Mouse (Mus musculus) liver, embryonic 13.5 days (tissue): ENCODE measurements at regions not wholly inside any gene's neighbourhood (a gene's known extent, or its start where the extent isn't known, plus 50 kb on each side); places are given as distances from the start of the nearest gene placed in this dataset.

ENCODE experiments used
- ATAC-seq: fragments of 200-750 bp; cut with Nextera tagmentation; 2 replicates; pipeline ENCODE4 v1.8.0; 2017; ENCODE audit warnings: low read depth, mild to moderate bottlenecking, moderate number of reproducible peaks, moderate library complexity
- DNase-seq: peaks from one replicate; pipeline ENCODE4 v3.0.0; 2022
- H3K27ac ChIP-seq: fragments of 300-500 bp; sonication (generic); 2 replicates; pipeline ENCODE4 v1.5.1; 2015; ENCODE audit warnings: moderate library complexity, mild to moderate bottlenecking, inconsistent platforms
- H3K27me3 ChIP-seq: fragments of 300-500 bp; sonication (generic); 2 replicates; pipeline ENCODE4 v1.6.1; 2015; ENCODE audit warnings: mild to moderate bottlenecking, inconsistent platforms
- H3K36me3 ChIP-seq: fragments of 300-500 bp; sonication (generic); 2 replicates; pipeline ENCODE4 v1.6.1; 2015; ENCODE audit warnings: mild to moderate bottlenecking, inconsistent platforms
- H3K4me1 ChIP-seq: fragments of 300-500 bp; sonication (generic); replicated peaks from 2 replicates; pipeline ENCODE4 v1.6.1; 2015; ENCODE audit warnings: inconsistent platforms
- H3K4me2 ChIP-seq: fragments of 300-500 bp; sonication (generic); 2 replicates; pipeline ENCODE4 v1.6.1; 2015; ENCODE audit warnings: inconsistent platforms, mild to moderate bottlenecking, moderate library complexity
- H3K4me3 ChIP-seq: fragments of 300-500 bp; sonication (generic); replicated peaks from 2 replicates; pipeline ENCODE4 v1.5.1; 2015; ENCODE audit warnings: mild to moderate bottlenecking, inconsistent platforms
- H3K9ac ChIP-seq: fragments of 300-500 bp; sonication (generic); 2 replicates; pipeline ENCODE4 v1.6.1; 2015; ENCODE audit warnings: mild to moderate bottlenecking, inconsistent platforms
- H3K9me3 ChIP-seq: fragments of 300-500 bp; sonication (generic); replicated peaks from 2 replicates; pipeline ENCODE4 v1.6.1; 2016; ENCODE audit warnings: inconsistent platforms
- WGBS: fragments of 180-500 bp; shearing (Covaris S2); methylation state at CpG from one replicate; pipeline ENCODE4 v1.1.7; 2015; ENCODE audit not compliant: insufficient replicate concordance; 5-methylcytosine and 5-hydroxymethylcytosine counted together

- ATAC-seq: no peak
Observed at GRCm38 (mm10) chr2:10745127-10745526, 374.8 kb downstream of the Sfmbt2 start.

GRCm38 (mm10) chr2:10755375-10755774, 385.1 kb downstream of the Sfmbt2 start:
- H3K27me3 ChIP-seq: no peaks in the 10 kb centered on the region

More at GRCm38 (mm10) chr2:10745127-10745526, 374.8 kb downstream of the Sfmbt2 start:
- no peak overlapping the region for H3K27ac ChIP-seq
- H3K27me3 ChIP-seq: no peaks in the 10 kb centered on the region
- no peak overlapping the region for H3K4me3 ChIP-seq
- H3K36me3 ChIP-seq: no peaks in the 10 kb centered on the region
- H3K9me3 ChIP-seq: no peaks in the 10 kb centered on the region
- H3K9ac ChIP-seq: no peak overlapping the region
- DNase-seq: no peak
- WGBS: 88% methylated on average over 7 of the region's 7 CpGs
- H3K4me2 ChIP-seq: no peak overlapping the region
- no peaks in the 10 kb centered on the region for H3K4me1 ChIP-seq

GRCm38 (mm10) chr2:10757202-10757840, 387.0 kb downstream of the Sfmbt2 start:
- H3K9ac ChIP-seq: no peak overlapping the region
- H3K4me3 ChIP-seq: no peak overlapping the region
- no peaks in the 10 kb centered on the region for H3K9me3 ChIP-seq
- H3K27ac ChIP-seq: no peak overlapping the region
- no peaks in the 10 kb centered on the region for H3K36me3 ChIP-seq
- DNase-seq (no peak), ATAC-seq (no peak)
- no peaks in the 10 kb centered on the region for H3K27me3 ChIP-seq
- H3K4me1 ChIP-seq: no peaks in the 10 kb centered on the region
- 67% methylated on average over 8 of the region's 8 CpGs for WGBS
- no peak overlapping the region for H3K4me2 ChIP-seq

More at GRCm38 (mm10) chr2:10755375-10755774, 385.1 kb downstream of the Sfmbt2 start:
- H3K9ac ChIP-seq: no peak overlapping the region
- ATAC-seq (no peak), DNase-seq (no peak)
- no peaks in the 10 kb centered on the region for H3K4me1 ChIP-seq
- no peak overlapping the region for H3K27ac ChIP-seq
- H3K36me3 ChIP-seq: no peaks in the 10 kb centered on the region
- H3K9me3 ChIP-seq: no peaks in the 10 kb centered on the region
- 55% methylated on average over 3 of the region's 3 CpGs for WGBS
- H3K4me2 ChIP-seq: no peak overlapping the region
- no peak overlapping the region for H3K4me3 ChIP-seq

GRCm38 (mm10) chr2:10757886-10758285, 387.6 kb downstream of the Sfmbt2 start:
- no peak overlapping the region for H3K27ac ChIP-seq

GRCm38 (mm10) chr2:10762236-10762635, 391.9 kb downstream of the Sfmbt2 start:
- Histone ChIP-seq H3K27me3 (no peaks in the 10 kb centered on the region), H3K27ac (no peak overlapping the region), H3K4me1 (no peaks in the 10 kb centered on the region), H3K4me2 (no peak overlapping the region), H3K36me3 (no peaks in the 10 kb centered on the region), H3K4me3 (no peak overlapping the region), H3K9ac (no peak overlapping the region), H3K9me3 (no peaks in the 10 kb centered on the region)
- 60% methylated on average over 4 of the region's 4 CpGs for WGBS
- ATAC-seq (no peak), DNase-seq (no peak)

More at GRCm38 (mm10) chr2:10757886-10758285, 387.6 kb downstream of the Sfmbt2 start:
- Histone ChIP-seq H3K36me3 (no peaks in the 10 kb centered on the region), H3K9me3 (no peaks in the 10 kb centered on the region), H3K4me2 (no peak overlapping the region), H3K4me3 (no peak overlapping the region), H3K4me1 (no peaks in the 10 kb centered on the region), H3K27me3 (no peaks in the 10 kb centered on the region), H3K9ac (no peak overlapping the region)
- ATAC-seq (no peak), DNase-seq (no peak)
- 63% methylated on average over 1 of the region's 1 CpGs for WGBS

GRCm38 (mm10) chr2:10783071-10783470, 388.8 kb upstream of the Prkcq start:
- DNase-seq: no peak
- H3K27me3 ChIP-seq: no peaks in the 10 kb centered on the region
- H3K9me3 ChIP-seq: no peaks in the 10 kb centered on the region
- H3K9ac ChIP-seq: no peak overlapping the region
- H3K4me3 ChIP-seq: no peak overlapping the region
- H3K36me3 ChIP-seq: no peaks in the 10 kb centered on the region
- H3K27ac ChIP-seq: no peak overlapping the region
- WGBS: 46% methylated on average over 7 of the region's 7 CpGs
- ATAC-seq: no peak
- no peak overlapping the region for H3K4me2 ChIP-seq
- H3K4me1 ChIP-seq: no peaks in the 10 kb centered on the region

GRCm38 (mm10) chr2:10783594-10783993, 388.3 kb upstream of the Prkcq start:
- ATAC-seq (no peak), DNase-seq (no peak)
- Histone ChIP-seq H3K9ac (no peak overlapping the region), H3K4me1 (no peaks in the 10 kb centered on the region), H3K9me3 (no peaks in the 10 kb centered on the region), H3K27ac (no peak overlapping the region), H3K4me3 (no peak overlapping the region), H3K36me3 (no peaks in the 10 kb centered on the region), H3K4me2 (no peak overlapping the region), H3K27me3 (no peaks in the 10 kb centered on the region)
- 57% methylated on average over 6 of the region's 6 CpGs for WGBS

- Histone ChIP-seq H3K4me1 (no peaks in the 10 kb centered on the region), H3K36me3 (no peaks in the 10 kb centered on the region), H3K9me3 (no peaks in the 10 kb centered on the region), H3K27me3 (no peaks in the 10 kb centered on the region), H3K4me3 (no peak overlapping the region), H3K27ac (no peak overlapping the region), H3K4me2 (no peak overlapping the region), H3K9ac (no peak overlapping the region)
- no peak for DNase-seq
- 50% methylated on average over 1 of the region's 2 CpGs for WGBS
- no peak for ATAC-seq
Observed at GRCm38 (mm10) chr2:10784266-10784665, 387.6 kb upstream of the Prkcq start.

- 12% methylated on average over 2 of the region's 2 CpGs for WGBS
- no peaks in the 10 kb centered on the region for H3K27me3 ChIP-seq
- no peak overlapping the region for H3K4me3 ChIP-seq
- H3K36me3 ChIP-seq: no peaks in the 10 kb centered on the region
- DNase-seq (no peak), ATAC-seq (no peak)
- H3K27ac ChIP-seq: no peak overlapping the region
- H3K4me1 ChIP-seq: no peaks in the 10 kb centered on the region
- no peak overlapping the region for H3K9ac ChIP-seq
- no peak overlapping the region for H3K4me2 ChIP-seq
- no peaks in the 10 kb centered on the region for H3K9me3 ChIP-seq
Observed at GRCm38 (mm10) chr2:10785156-10785555, 386.8 kb upstream of the Prkcq start.

GRCm38 (mm10) chr2:10788509-10788908, 383.4 kb upstream of the Prkcq start:
- 32% methylated on average over 1 of the region's 1 CpGs for WGBS
- H3K9ac ChIP-seq: no peak overlapping the region
- H3K27ac ChIP-seq: no peak overlapping the region
- no peak overlapping the region for H3K4me3 ChIP-seq
- H3K4me2 ChIP-seq: no peak overlapping the region
- no peaks in the 10 kb centered on the region for H3K4me1 ChIP-seq
- no peaks in the 10 kb centered on the region for H3K27me3 ChIP-seq
- DNase-seq: no peak
- no peaks in the 10 kb centered on the region for H3K9me3 ChIP-seq
- no peaks in the 10 kb centered on the region for H3K36me3 ChIP-seq
- no peak for ATAC-seq

- no peak for ATAC-seq
Observed at GRCm38 (mm10) chr2:10791233-10791632, 380.7 kb upstream of the Prkcq start.

GRCm38 (mm10) chr2:10816374-10816773, 355.5 kb upstream of the Prkcq start:
- Histone ChIP-seq H3K9ac (no peak overlapping the region), H3K36me3 (no peaks in the 10 kb centered on the region), H3K4me3 (no peak overlapping the region), H3K9me3 (no peaks in the 10 kb centered on the region), H3K4me1 (no peaks in the 10 kb centered on the region), H3K27me3 (no peaks in the 10 kb centered on the region), H3K4me2 (no peak overlapping the region), H3K27ac (no peak overlapping the region)
- DNase-seq (no peak), ATAC-seq (no peak)
- WGBS: 16% methylated on average over 2 of the region's 2 CpGs

More at GRCm38 (mm10) chr2:10791233-10791632, 380.7 kb upstream of the Prkcq start:
- Histone ChIP-seq H3K27me3 (no peaks in the 10 kb centered on the region), H3K4me3 (no peak overlapping the region), H3K4me2 (no peak overlapping the region), H3K27ac (no peak overlapping the region), H3K9ac (no peak overlapping the region), H3K9me3 (no peaks in the 10 kb centered on the region), H3K36me3 (no peaks in the 10 kb centered on the region), H3K4me1 (no peaks in the 10 kb centered on the region)
- no peak for DNase-seq
